Mouse (Mus musculus) forebrain, embryonic 14.5 days (tissue): ENCODE measurements around the gene 9330182L06Rik. TPM values are rescaled to one million over a fixed set of nuclear protein-coding genes. Genes with fewer than 3 reads are reported as not detected.
A peak's percentile ranks its signal among the peaks of the same experiment; 100 is the strongest.

Experiments used
- ATAC-seq: fragments of 200-750 bp; cut with Nextera tagmentation; 2 replicates; pipeline ENCODE4 v1.8.0; 2017; ENCODE audit warnings: mild to moderate bottlenecking, moderate library complexity
- DNase-seq: peaks from one replicate; pipeline ENCODE4 v3.0.0-alpha.2; 2015; ENCODE audit warnings: low spot score
- H3K27ac ChIP-seq: fragments of 300-500 bp; sonication (generic); 2 replicates; pipeline ENCODE4 v1.5.1; 2014; ENCODE audit warnings: low read depth, mild to moderate bottlenecking, control low read depth, low read length, moderate library complexity
- H3K27me3 ChIP-seq: fragments of 300-500 bp; sonication (generic); replicated peaks from 2 replicates; pipeline ENCODE4 v1.6.1; 2014; ENCODE audit warnings: low read length, control low read depth, mixed read lengths; ENCODE audit not compliant: control insufficient read depth, insufficient read depth
- H3K36me3 ChIP-seq: fragments of 300-500 bp; sonication (generic); 2 replicates; pipeline ENCODE4 v1.6.1; 2014; ENCODE audit warnings: low read length, control low read depth; ENCODE audit not compliant: control insufficient read depth, insufficient read depth
- H3K4me1 ChIP-seq: fragments of 300-500 bp; sonication (generic); 2 replicates; pipeline ENCODE4 v1.6.1; 2014; ENCODE audit warnings: antibody characterized with exemption, low read length, control low read depth; ENCODE audit not compliant: control insufficient read depth, insufficient read depth
- H3K4me2 ChIP-seq: fragments of 300-500 bp; sonication (generic); 2 replicates; pipeline ENCODE4 v1.6.1; 2014; ENCODE audit warnings: mild to moderate bottlenecking, control low read depth, low read length
- H3K4me3 ChIP-seq: fragments of 300-500 bp; sonication (generic); 2 replicates; pipeline ENCODE4 v1.5.1; 2014; ENCODE audit warnings: low read depth, low read length, control low read depth
- H3K9ac ChIP-seq: fragments of 300-500 bp; sonication (generic); 2 replicates; pipeline ENCODE4 v1.6.1; 2014; ENCODE audit warnings: mild to moderate bottlenecking, low read length, control low read depth, moderate library complexity
- H3K9me3 ChIP-seq: fragments of 300-500 bp; sonication (generic); replicated peaks from 2 replicates; pipeline ENCODE4 v1.6.1; 2016; ENCODE audit warnings: low read length, control low read depth, mixed read lengths; ENCODE audit not compliant: control insufficient read depth
- WGBS: fragments of 180-500 bp; shearing (Covaris S2); extraction: QIAGEN DNeasy Blood & Tissue Kit; methylation state at CpG from one replicate; pipeline ENCODE4 v1.1.7; 2014; 5-methylcytosine and 5-hydroxymethylcytosine counted together
- polyA plus RNA-seq: library from polyadenylated mRNA; unstranded; fragments of >200 nt; fragmentation: Nextera tagmentation; extraction: Ambion mirVana; gene quantifications from 2 replicates; pipeline ENCODE4 v1.2.1, GENCODE M21; 2014

The 9330182L06Rik gene
- polyA plus RNA-seq, 1 experiment from 2014 or later: 7.7 TPM

GRCm38 (mm10) chr5:9446146-9446545 lies 180.2 kb downstream of the 9330182L06Rik start:
- Histone ChIP-seq H3K36me3 (no peaks in the 10 kb centered on the region), H3K27ac (no peak overlapping the region), H3K4me3 (no peak overlapping the region), H3K9me3 (no peaks in the 10 kb centered on the region), H3K27me3 (no peaks in the 10 kb centered on the region), H3K9ac (no peak overlapping the region), H3K4me2 (no peak overlapping the region), H3K4me1 (no peaks in the 10 kb centered on the region)
- DNase-seq: peak; percentile 11
- 18% methylated on average over 1 of the region's 1 CpGs for WGBS
- ATAC-seq: no peak

- H3K36me3 ChIP-seq: no peaks in the 10 kb centered on the region
- ATAC-seq (no peak), DNase-seq (no peak)
- H3K4me1 ChIP-seq: no peaks in the 10 kb centered on the region
- H3K9ac ChIP-seq: no peak overlapping the region
- no peaks in the 10 kb centered on the region for H3K9me3 ChIP-seq
- H3K4me3 ChIP-seq: no peak overlapping the region
- 94% methylated on average over 6 of the region's 6 CpGs for WGBS
- no peak overlapping the region for H3K4me2 ChIP-seq
- no peaks in the 10 kb centered on the region for H3K27me3 ChIP-seq
- no peak overlapping the region for H3K27ac ChIP-seq
These were observed 183.0 kb downstream of the 9330182L06Rik start for GRCm38 (mm10) chr5:9448931-9449330.

GRCm38 (mm10) chr5:9449570-9449969 lies 183.7 kb downstream of the 9330182L06Rik start:
- WGBS: 63% methylated on average over 5 of the region's 5 CpGs
- H3K4me3 ChIP-seq: no peak overlapping the region
- no peak for ATAC-seq

GRCm38 (mm10) chr5:9453298-9453697 lies 187.4 kb downstream of the 9330182L06Rik start:
- no peak overlapping the region for H3K27ac ChIP-seq
- H3K36me3 ChIP-seq: no peaks in the 10 kb centered on the region
- no peaks in the 10 kb centered on the region for H3K9me3 ChIP-seq
- ATAC-seq (no peak), DNase-seq (no peak)
- H3K27me3 ChIP-seq: no peaks in the 10 kb centered on the region
- no peak overlapping the region for H3K4me2 ChIP-seq
- no peak overlapping the region for H3K9ac ChIP-seq
- WGBS: 87% methylated on average over 2 of the region's 2 CpGs
- H3K4me3 ChIP-seq: no peak overlapping the region
- no peaks in the 10 kb centered on the region for H3K4me1 ChIP-seq

More at GRCm38 (mm10) chr5:9449570-9449969, 183.7 kb downstream of the 9330182L06Rik start:
- Histone ChIP-seq H3K4me2 (no peak overlapping the region), H3K27ac (no peak overlapping the region), H3K9me3 (no peaks in the 10 kb centered on the region), H3K27me3 (no peaks in the 10 kb centered on the region), H3K36me3 (no peaks in the 10 kb centered on the region), H3K4me1 (no peaks in the 10 kb centered on the region), H3K9ac (no peak overlapping the region)
- peak; percentile 31 for DNase-seq

GRCm38 (mm10) chr5:9477587-9477986 lies 211.7 kb downstream of the 9330182L06Rik start:
- no peak overlapping the region for H3K9ac ChIP-seq
- 92% methylated on average over 3 of the region's 3 CpGs for WGBS
- H3K4me3 ChIP-seq: no peak overlapping the region
- ATAC-seq (no peak), DNase-seq (no peak)
- H3K9me3 ChIP-seq: no peaks in the 10 kb centered on the region
- no peak overlapping the region for H3K27ac ChIP-seq
- no peaks in the 10 kb centered on the region for H3K4me1 ChIP-seq
- no peaks in the 10 kb centered on the region for H3K27me3 ChIP-seq
- H3K36me3 ChIP-seq: no peaks in the 10 kb centered on the region
- H3K4me2 ChIP-seq: no peak overlapping the region

GRCm38 (mm10) chr5:9495456-9495855 lies 229.5 kb downstream of the 9330182L06Rik start:
- Histone ChIP-seq H3K36me3 (no peaks in the 10 kb centered on the region), H3K4me1 (no peaks in the 10 kb centered on the region), H3K9me3 (no peaks in the 10 kb centered on the region), H3K27me3 (no peaks in the 10 kb centered on the region), H3K4me2 (no peak overlapping the region), H3K27ac (no peak overlapping the region), H3K4me3 (no peak overlapping the region), H3K9ac (no peak overlapping the region)
- ATAC-seq: no peak
- 20% methylated on average over 5 of the region's 5 CpGs for WGBS
- no peak for DNase-seq

GRCm38 (mm10) chr5:9497235-9497634 lies 231.3 kb downstream of the 9330182L06Rik start:
- Histone ChIP-seq H3K4me2 (no peak overlapping the region), H3K27ac (no peak overlapping the region), H3K36me3 (no peaks in the 10 kb centered on the region), H3K9me3 (no peaks in the 10 kb centered on the region), H3K9ac (no peak overlapping the region), H3K27me3 (no peaks in the 10 kb centered on the region), H3K4me3 (no peak overlapping the region), H3K4me1 (no peaks in the 10 kb centered on the region)
- 72% methylated on average over 4 of the region's 4 CpGs for WGBS
- DNase-seq (no peak), ATAC-seq (no peak)

- H3K9me3 ChIP-seq: no peaks in the 10 kb centered on the region
- WGBS: 91% methylated on average over 1 of the region's 1 CpGs
- ATAC-seq (no peak), DNase-seq (no peak)
- no peak overlapping the region for H3K4me2 ChIP-seq
- no peaks in the 10 kb centered on the region for H3K4me1 ChIP-seq
- H3K4me3 ChIP-seq: no peak overlapping the region
- H3K9ac ChIP-seq: no peak overlapping the region
- H3K36me3 ChIP-seq: no peaks in the 10 kb centered on the region
- H3K27me3 ChIP-seq: no peaks in the 10 kb centered on the region
- H3K27ac ChIP-seq: no peak overlapping the region
These were observed 245.1 kb downstream of the 9330182L06Rik start for GRCm38 (mm10) chr5:9511027-9511426.

GRCm38 (mm10) chr5:9525507-9525906 lies 259.6 kb downstream of the 9330182L06Rik start:
- no peak for ATAC-seq
- Histone ChIP-seq H3K9ac (no peak overlapping the region), H3K4me1 (no peaks in the 10 kb centered on the region)

More at GRCm38 (mm10) chr5:9525507-9525906, 259.6 kb downstream of the 9330182L06Rik start:
- Histone ChIP-seq H3K4me2 (no peak overlapping the region), H3K36me3 (no peaks in the 10 kb centered on the region), H3K4me3 (no peak overlapping the region), H3K27me3 (no peaks in the 10 kb centered on the region), H3K27ac (no peak overlapping the region), H3K9me3 (no peaks in the 10 kb centered on the region)
- no peak for DNase-seq
- WGBS: 89% methylated on average over 4 of the region's 4 CpGs
